ENCODE assay signal across 11 mouse cellular contexts in the genomic region with DNA sequence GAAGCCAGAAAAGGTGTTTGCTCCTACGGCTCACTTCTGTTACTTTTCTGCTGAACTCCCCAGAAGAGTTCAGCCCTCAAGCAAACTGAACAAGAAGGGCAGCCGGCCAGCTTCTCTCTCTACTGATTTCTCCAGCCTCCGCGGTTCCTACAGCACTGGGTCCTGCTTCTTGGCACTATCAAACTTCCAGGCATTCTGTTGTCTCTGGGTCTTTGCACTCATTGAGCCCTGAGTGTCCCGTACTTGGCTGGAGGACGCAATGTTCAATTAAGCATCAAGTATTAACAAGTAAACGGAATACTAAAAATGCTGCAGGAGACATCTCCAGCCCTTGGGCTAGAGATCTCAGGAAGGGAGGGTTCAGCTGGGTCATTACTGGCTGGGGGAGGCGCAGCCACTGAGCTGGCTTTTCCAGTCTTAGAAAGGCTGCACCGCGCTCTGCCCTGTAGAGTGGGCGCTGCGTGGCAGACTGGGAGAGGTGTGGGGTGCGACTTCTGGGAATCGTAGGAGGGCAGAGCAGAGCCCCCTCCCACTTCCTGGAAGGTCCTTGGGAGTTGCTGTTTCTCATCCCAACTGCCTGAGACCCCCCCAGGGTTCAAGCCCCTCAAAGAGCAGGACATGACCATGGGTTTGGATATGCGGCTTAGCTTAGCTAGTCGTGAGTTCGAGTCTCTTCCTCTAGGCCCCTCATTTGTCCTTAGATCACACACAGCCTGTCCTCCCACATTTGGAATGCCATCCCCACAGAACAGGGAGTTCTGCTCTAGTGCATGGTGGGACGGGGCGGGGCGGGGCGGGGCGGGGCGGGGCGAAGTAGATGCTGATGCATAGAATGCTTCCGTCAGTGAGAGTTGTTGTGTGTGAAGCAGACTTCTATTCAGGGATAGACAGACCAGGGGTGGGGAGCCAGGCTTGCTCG. TPM values are rescaled to one million over a fixed set of nuclear protein-coding genes. Genes with fewer than 3 reads are reported as not detected.
DNase-seq lines count a peak whose midpoint lies in the region; ATAC-seq lines count a peak whose summit lies in the region.
"Had no signal": no experiment of that assay in that cellular context is flagged by ENCODE, and none has a peak within 500 bp of the region (broad histone marks: within the 10 kb centered on the region; RNA-seq: fewer than 3 reads in every experiment).

No protein-coding gene starts in this region.

- H3K4me2 ChIP-seq in heart, embryonic 11.5 days, result peak overlapping the region; percentile 49
- peak overlapping the region; percentile 40 for H3K4me2 ChIP-seq in lung, embryonic 16.5 days (ENCODE audit: low read depth, low read length)
- no peak overlapping the region for H3K4me2 ChIP-seq in forebrain, embryonic 14.5 days (ENCODE audit: low read length)
- H3K4me2 ChIP-seq in neural tube, embryonic 12.5 days (replicated peaks), result peak overlapping the region; percentile 32
- H3K4me2 ChIP-seq: midbrain, embryonic 15.5 days had no signal

- H3K9me3 ChIP-seq in heart, embryonic 11.5 days (replicated peaks; ENCODE audit: control insufficient read depth, low read length), result no peaks in the 10 kb centered on the region
- H3K9me3 ChIP-seq in lung, embryonic 16.5 days (ENCODE audit: control insufficient read depth, low read length), result no peaks in the 10 kb centered on the region
- H3K9me3 ChIP-seq in forebrain, embryonic 14.5 days (replicated peaks; ENCODE audit: control insufficient read depth, low read length), result no peaks in the 10 kb centered on the region
- H3K9me3 ChIP-seq in neural tube, embryonic 12.5 days, result no peaks in the 10 kb centered on the region
- H3K9me3 ChIP-seq: midbrain, embryonic 15.5 days had no signal

- intact Hi-C loops in heart, postnatal 25 days (cut with DNase I), result no loop called here

- H3K4me1 ChIP-seq in heart, embryonic 11.5 days (ENCODE audit: control insufficient read depth, insufficient read depth, low read length), result peaks cover 5% of the 10 kb centered on the region; the same call in 1 of the 2 replicates
- H3K4me1 ChIP-seq in lung, embryonic 16.5 days (replicated peaks; ENCODE audit: control insufficient read depth, insufficient read depth, low read length), result peaks cover 14% of the 10 kb centered on the region; the same call in 1 of the 2 replicates
- H3K4me1 ChIP-seq in forebrain, embryonic 14.5 days (ENCODE audit: control insufficient read depth, insufficient read depth, low read length), result 0 out of 2 replicates have a peak, but pooled peaks cover 2% of the 10 kb centered on the region
- no peaks in the 10 kb centered on the region for H3K4me1 ChIP-seq in neural tube, embryonic 12.5 days
- H3K4me1 ChIP-seq: midbrain, embryonic 15.5 days had no signal

- no peak for DNase-seq in heart, postnatal 25 days (ENCODE audit: low spot score)
- DNase-seq in lung, postnatal 36 days, result no peak
- peak; percentile 31 for DNase-seq in forebrain, embryonic 14.5 days (ENCODE audit: low spot score)
- no peak for DNase-seq in layer of hippocampus, postnatal 14 days (ENCODE audit: low spot score in 2 of 2)
- no peak for DNase-seq in left cerebral cortex, adult 9 months (ENCODE audit: low spot score in 2 of 2)
- DNase-seq: cerebellum, adult 8-10 months; left cerebral cortex, postnatal 4 days had no signal

- H3K4me3 ChIP-seq in heart, embryonic 11.5 days (ENCODE audit: low read depth, low read length), result no peak overlapping the region
- no peak overlapping the region for H3K4me3 ChIP-seq in lung, embryonic 16.5 days (ENCODE audit: low read length)
- no peak overlapping the region for H3K4me3 ChIP-seq in forebrain, embryonic 14.5 days (ENCODE audit: low read depth, low read length)
- H3K4me3 ChIP-seq in neural tube, embryonic 12.5 days, result no peak overlapping the region
- H3K4me3 ChIP-seq: midbrain, embryonic 15.5 days had no signal

- H3K9ac ChIP-seq in heart, embryonic 11.5 days (ENCODE audit: low read depth, low read length), result 0 out of 2 replicates have a peak overlapping the region, but pooled peaks have one; percentile 34
- peak overlapping the region; percentile 32; the same call in 1 of the 2 replicates for H3K9ac ChIP-seq in lung, embryonic 16.5 days (ENCODE audit: low read length)
- no peak overlapping the region for H3K9ac ChIP-seq in forebrain, embryonic 14.5 days (ENCODE audit: low read length)
- H3K9ac ChIP-seq in neural tube, embryonic 12.5 days, result no peak overlapping the region
- H3K9ac ChIP-seq: midbrain, embryonic 15.5 days had no signal

- no peak for ATAC-seq in heart, embryonic 11.5 days (replicated peaks; ENCODE audit: insufficient number of reproducible peaks, low FRiP score, low TSS enrichment)
- peak; percentile 67 for ATAC-seq in lung, embryonic 16.5 days (ENCODE audit: low read depth)
- 0 out of 2 replicates have a peak, but pooled peaks have one; percentile 12 for ATAC-seq in forebrain, embryonic 14.5 days
- ATAC-seq in neural tube, embryonic 12.5 days (ENCODE audit: low FRiP score, low read depth), result no peak
- ATAC-seq: midbrain, embryonic 15.5 days had no signal

- H3K27ac ChIP-seq in heart, embryonic 11.5 days (ENCODE audit: low read depth, low read length), result no peak overlapping the region
- H3K27ac ChIP-seq in lung, embryonic 16.5 days (ENCODE audit: low read length), result 0 out of 2 replicates have a peak overlapping the region, but pooled peaks have one; percentile 7
- H3K27ac ChIP-seq in forebrain, embryonic 14.5 days (ENCODE audit: low read depth, low read length), result no peak overlapping the region
- no peak overlapping the region for H3K27ac ChIP-seq in neural tube, embryonic 12.5 days
- H3K27ac ChIP-seq: midbrain, embryonic 15.5 days had no signal

- H3K27me3 ChIP-seq in heart, embryonic 11.5 days (ENCODE audit: control insufficient read depth, insufficient read depth, low read length), result no peaks in the 10 kb centered on the region
- H3K27me3 ChIP-seq in lung, embryonic 16.5 days (ENCODE audit: control insufficient read depth, insufficient read depth, low read depth, low read length), result no peaks in the 10 kb centered on the region
- H3K27me3 ChIP-seq in forebrain, embryonic 14.5 days (replicated peaks; ENCODE audit: control insufficient read depth, insufficient read depth, low read length), result no peaks in the 10 kb centered on the region
- no peaks in the 10 kb centered on the region for H3K27me3 ChIP-seq in neural tube, embryonic 12.5 days (replicated peaks)
- H3K27me3 ChIP-seq: midbrain, embryonic 15.5 days had no signal

- 31% methylated on average over 26 of the region's 26 CpGs for WGBS in heart, embryonic 11.5 days (ENCODE audit: insufficient replicate concordance)
- 28% methylated on average over 26 of the region's 26 CpGs for WGBS in lung, embryonic 16.5 days
- WGBS in forebrain, embryonic 14.5 days, result 27% methylated on average over 26 of the region's 26 CpGs
- WGBS in neural tube, embryonic 12.5 days, result 40% methylated on average over 26 of the region's 26 CpGs

- no peaks in the 10 kb centered on the region for H3K36me3 ChIP-seq in heart, embryonic 11.5 days (ENCODE audit: control insufficient read depth, insufficient read depth, low read length)
- H3K36me3 ChIP-seq in lung, embryonic 16.5 days (ENCODE audit: control insufficient read depth, insufficient read depth, low read length), result no peaks in the 10 kb centered on the region
- H3K36me3 ChIP-seq in forebrain, embryonic 14.5 days (ENCODE audit: control insufficient read depth, insufficient read depth, low read length), result no peaks in the 10 kb centered on the region
- no peaks in the 10 kb centered on the region for H3K36me3 ChIP-seq in neural tube, embryonic 12.5 days
- H3K36me3 ChIP-seq: midbrain, embryonic 15.5 days had no signal

RNA-seq across cellular contexts. Expression of a gene that starts 13.4 kb away (rescaled TPM):
- 511 and 550 TPM in 2 replicates for polyA plus RNA-seq in heart, embryonic 11.5 days (2014; fragmentation: Nextera tagmentation; extraction: Ambion mirVana)
- total RNA-seq in heart, postnatal 25 days (2021), result 10 to 100 TPM; 12.6 TPM
- 562 and 618 TPM in 2 replicates for polyA plus RNA-seq in lung, embryonic 16.5 days (2015; fragmentation: Nextera tagmentation; extraction: Ambion mirVana)
- polyA plus RNA-seq in forebrain, embryonic 14.5 days (2014; fragmentation: Nextera tagmentation; extraction: Ambion mirVana), result 538 and 542 TPM in 2 replicates
- polyA plus RNA-seq in neural tube, embryonic 12.5 days (2016; fragmentation: Nextera tagmentation; extraction: Ambion mirVana), result 203 and 211 TPM in 2 replicates
- total RNA-seq in layer of hippocampus, postnatal 14 days (2021), result 100 to 1,000 TPM; 101 to 108 TPM

Comparison
In these comparisons a context has a peak if more than half of its experiments do, and no peak if none do; other contexts are left out.
1. ATAC-seq: peak in lung, embryonic 16.5 days (single experiment) and forebrain, embryonic 14.5 days (single experiment); none in heart, embryonic 11.5 days (single experiment) and neural tube, embryonic 12.5 days (single experiment).
2. H3K9ac ChIP-seq: peak in heart, embryonic 11.5 days (single experiment) and lung, embryonic 16.5 days (single experiment); none in forebrain, embryonic 14.5 days (single experiment) and neural tube, embryonic 12.5 days (single experiment).